Mouse (Mus musculus) C2C12 (cell line): ENCODE data around the gene Efna5. TPM values are rescaled to one million over a fixed set of nuclear protein-coding genes. Genes with fewer than 3 reads are reported as not detected.

Experiments used
- H3K27me3 ChIP-seq: one replicate; pipeline ENCODE4 v1.6.1; 2011; ENCODE audit not compliant: control insufficient read depth, insufficient read depth, insufficient read length
- H3K36me3 ChIP-seq: one replicate; pipeline ENCODE4 v1.6.1; 2011; ENCODE audit not compliant: control insufficient read depth, insufficient read depth
- H3K4me3 ChIP-seq: one replicate; pipeline ENCODE4 v1.5.1; 2011; ENCODE audit warnings: mild to moderate bottlenecking, control low read depth; ENCODE audit not compliant: poor library complexity, insufficient read depth, severe bottlenecking
- H3K79me2 ChIP-seq: one replicate; pipeline ENCODE4 v1.6.1; 2011; ENCODE audit not compliant: control insufficient read depth, insufficient read depth
- H3K79me3 ChIP-seq: one replicate; pipeline ENCODE4 v1.6.1; 2011; ENCODE audit warnings: low read depth, control low read depth
- H3ac ChIP-seq: one replicate; pipeline ENCODE3; 2011; ENCODE audit warnings: low read depth; ENCODE audit not compliant: control insufficient read depth, insufficient read length
- CEBPB ChIP-seq: IDR thresholded peaks from one replicate; pipeline ENCODE4 v1.6.1; 2011; ENCODE audit warnings: low read depth, mild to moderate bottlenecking, control low read depth, moderate library complexity
- CTCF ChIP-seq: IDR thresholded peaks from one replicate; pipeline ENCODE4 v1.5.1; 2011; ENCODE audit not compliant: control insufficient read depth, insufficient read depth, insufficient read length
- FOSL1 ChIP-seq: IDR thresholded peaks from one replicate; pipeline ENCODE4 v1.8.0; 2011; ENCODE audit warnings: mild to moderate bottlenecking, low read length; ENCODE audit not compliant: poor library complexity, insufficient read depth, severe bottlenecking
- MAX ChIP-seq: IDR thresholded peaks from one replicate; pipeline ENCODE4 v1.6.1; 2011; ENCODE audit warnings: mild to moderate bottlenecking, control low read depth
- MYOD1 ChIP-seq: IDR thresholded peaks from one replicate; pipeline ENCODE4 v1.6.1; 2011; ENCODE audit warnings: low read depth; ENCODE audit not compliant: control insufficient read depth, insufficient read length
- MYOG ChIP-seq: IDR thresholded peaks from one replicate; pipeline ENCODE4 v1.6.1; 2011; ENCODE audit not compliant: control insufficient read depth, insufficient read length; ENCODE audit errors: extremely low read depth
- USF1 ChIP-seq: IDR thresholded peaks from one replicate; pipeline ENCODE4 v1.6.1; 2011; ENCODE audit warnings: low read depth, mild to moderate bottlenecking, control low read depth, moderate library complexity
- polyA plus RNA-seq: library from polyadenylated mRNA; unstranded; fragments of >200 nt; fragmentation: generic; extraction: Trizol; gene quantifications from one replicate; pipeline ENCODE4 v1.2.1, GENCODE M21; 2012; ENCODE audit warnings: missing spikeins

The Efna5 gene
- polyA plus RNA-seq, 1 experiment: 8.1 TPM

DNA sequence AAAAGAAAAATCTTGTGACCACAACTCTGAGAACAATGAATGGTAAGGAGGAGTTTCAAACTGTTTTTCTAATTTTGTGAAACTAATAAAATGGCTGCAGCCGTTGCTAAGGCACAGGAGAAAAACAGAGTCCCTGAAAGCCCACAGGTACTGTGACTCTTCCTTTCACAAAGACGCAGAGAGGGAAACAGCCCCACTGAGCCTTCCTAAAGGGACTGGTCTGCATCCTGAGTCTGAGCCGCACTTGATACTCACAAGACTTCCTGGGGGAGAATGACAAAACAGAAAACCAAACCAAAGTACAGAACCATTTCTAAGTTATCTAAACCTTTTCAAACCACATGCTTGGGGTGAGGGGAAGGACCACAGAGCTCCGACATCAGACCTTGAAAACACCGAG, 277.5 kb downstream of the Efna5 start:
- H3ac ChIP-seq: no peak overlapping the region
- TF ChIP-seq CTCF (no peak), CEBPB (no peak), FOSL1 (no peak), MYOD1 (no peak), MAX (no peak), MYOG (no peak), USF1 (no peak)
- no peak overlapping the region for H3K4me3 ChIP-seq
- H3K79me2 ChIP-seq: no peaks in the 10 kb centered on the region
- H3K36me3 ChIP-seq: peaks cover 10% of the 10 kb centered on the region
- no peaks in the 10 kb centered on the region for H3K79me3 ChIP-seq
- no peaks in the 10 kb centered on the region for H3K27me3 ChIP-seq

DNA sequence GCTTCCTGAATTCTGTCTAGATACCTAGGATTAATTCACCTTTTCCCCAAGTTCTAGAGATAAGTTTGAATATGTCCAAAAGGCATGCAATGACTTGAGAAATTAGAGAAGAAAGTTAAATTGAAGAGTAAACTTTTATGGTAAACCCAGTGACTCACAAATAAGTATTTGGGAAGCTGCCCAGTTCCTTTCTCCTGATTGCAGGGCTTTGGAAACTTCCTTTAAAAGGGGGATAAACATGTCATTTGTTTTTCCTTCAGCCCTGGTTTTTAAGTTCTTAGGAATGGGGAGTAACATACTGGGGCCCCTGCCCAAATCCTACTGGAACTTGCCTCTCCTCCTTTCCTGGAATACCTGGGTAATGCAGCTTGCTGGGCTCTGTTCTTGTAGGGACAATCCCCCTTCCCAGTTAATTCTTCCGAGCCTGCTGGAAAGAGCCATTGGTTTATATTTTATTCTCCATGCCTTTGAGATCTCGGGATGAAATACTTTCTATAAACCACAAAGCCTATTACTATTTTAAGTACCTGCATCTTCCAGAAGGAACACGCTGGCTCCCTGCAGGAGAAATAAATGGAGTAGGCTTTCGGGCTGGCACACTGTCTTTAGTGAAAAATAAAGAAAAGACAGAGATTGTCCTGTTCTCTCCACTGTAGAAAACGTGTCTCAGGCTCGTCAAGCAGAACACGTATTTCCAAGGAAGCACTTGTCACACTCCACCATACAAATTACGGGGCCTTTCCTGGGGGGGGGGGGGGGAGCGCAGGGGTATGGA, 282.2 kb downstream of the Efna5 start:
- no peaks in the 10 kb centered on the region for H3K27me3 ChIP-seq
- no peaks in the 10 kb centered on the region for H3K79me3 ChIP-seq
- H3K4me3 ChIP-seq: no peak overlapping the region
- no peaks in the 10 kb centered on the region for H3K79me2 ChIP-seq
- no peak overlapping the region for H3ac ChIP-seq
- peaks cover 8% of the 10 kb centered on the region for H3K36me3 ChIP-seq
- TF ChIP-seq FOSL1 (no peak), MYOD1 (no peak), MAX (no peak), MYOG (no peak), USF1 (no peak), CTCF (no peak), CEBPB (no peak)

DNA sequence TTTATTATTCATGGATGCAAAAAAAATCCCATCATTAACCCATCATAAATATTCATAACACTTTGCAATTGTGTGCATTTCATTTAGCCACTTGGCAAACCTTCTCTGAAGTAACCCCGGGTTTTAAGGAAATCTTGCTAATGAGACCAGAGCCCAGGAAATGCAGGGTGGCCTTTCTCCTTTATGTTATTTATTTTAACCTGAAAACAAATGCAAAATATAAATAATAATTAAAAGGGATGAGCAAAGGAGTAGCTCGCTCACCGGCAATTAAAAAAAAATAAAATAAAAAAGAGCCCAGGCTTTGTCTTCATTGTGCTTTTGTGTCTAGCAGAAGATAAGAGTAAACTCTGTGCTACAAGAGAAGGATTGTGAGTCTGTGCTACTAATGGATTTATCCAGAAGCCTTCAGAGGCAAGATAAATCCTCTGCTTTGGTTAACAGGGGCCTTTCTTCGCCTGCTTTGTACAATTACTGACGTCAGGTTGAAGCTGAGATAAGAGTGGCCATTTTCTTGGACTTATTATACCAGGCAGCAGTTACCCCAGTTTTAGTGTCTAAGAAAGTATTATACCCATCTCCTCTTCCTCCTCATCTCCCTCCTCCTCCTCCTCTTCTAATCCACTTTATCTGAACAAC, 288.6 kb downstream of the Efna5 start:
- TF ChIP-seq CEBPB (no peak), MYOG (no peak), MYOD1 (no peak), FOSL1 (no peak)
- Histone ChIP-seq H3K79me3 (no peaks in the 10 kb centered on the region), H3K27me3 (no peaks in the 10 kb centered on the region), H3K4me3 (no peak overlapping the region), H3ac (no peak overlapping the region), H3K79me2 (no peaks in the 10 kb centered on the region), H3K36me3 (no peaks in the 10 kb centered on the region)

DNA sequence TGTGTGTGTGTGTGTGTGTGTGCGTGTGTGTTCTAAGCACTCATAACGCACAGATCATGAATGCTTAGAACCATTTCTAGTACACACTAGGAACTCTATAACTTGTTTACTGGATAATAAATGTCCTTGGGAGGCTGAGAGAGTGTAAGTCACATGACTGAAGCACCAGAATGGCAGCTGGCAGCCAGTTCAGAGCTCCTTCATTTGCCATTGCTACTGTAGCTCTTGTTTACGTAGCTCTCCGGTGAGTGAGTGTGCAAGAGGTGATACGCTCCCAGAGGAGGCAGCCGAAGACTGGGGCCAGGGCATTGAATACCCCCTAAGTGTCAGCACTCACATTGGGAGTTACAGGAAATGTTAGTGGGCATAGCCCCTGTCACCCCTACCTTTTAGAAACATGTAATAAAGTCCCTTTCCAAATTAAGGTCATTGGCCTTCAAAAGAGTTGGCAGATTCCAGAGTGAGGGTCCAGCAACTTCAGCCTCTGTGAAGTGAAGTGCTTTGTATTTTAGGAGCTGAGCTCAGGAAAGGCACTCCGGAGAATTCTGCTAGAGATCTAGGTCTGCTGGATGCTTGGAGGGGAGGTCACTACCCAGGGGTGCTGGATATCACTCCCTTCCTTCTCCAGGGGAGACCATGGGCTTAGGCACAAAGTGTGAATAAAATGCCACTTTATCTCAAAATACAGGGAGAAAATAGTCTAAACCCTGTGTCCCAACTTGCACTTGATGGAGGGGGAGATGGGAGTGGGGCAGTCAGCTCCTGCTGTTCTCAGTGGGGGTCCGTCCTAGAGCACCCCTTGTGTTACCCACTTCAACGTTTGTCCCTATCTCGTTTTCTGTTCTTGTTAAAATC, 289.3 kb downstream of the Efna5 start:
- Histone ChIP-seq H3K79me3 (no peaks in the 10 kb centered on the region), H3ac (no peak overlapping the region), H3K4me3 (no peak overlapping the region), H3K79me2 (no peaks in the 10 kb centered on the region), H3K36me3 (no peaks in the 10 kb centered on the region), H3K27me3 (no peaks in the 10 kb centered on the region)
- TF ChIP-seq CTCF: no peak
- TF ChIP-seq CEBPB: no peak
- TF ChIP-seq MYOD1: no peak
- no peak for TF ChIP-seq USF1
- no peak for TF ChIP-seq MAX
- no peak for TF ChIP-seq MYOG
- no peak for TF ChIP-seq FOSL1

DNA sequence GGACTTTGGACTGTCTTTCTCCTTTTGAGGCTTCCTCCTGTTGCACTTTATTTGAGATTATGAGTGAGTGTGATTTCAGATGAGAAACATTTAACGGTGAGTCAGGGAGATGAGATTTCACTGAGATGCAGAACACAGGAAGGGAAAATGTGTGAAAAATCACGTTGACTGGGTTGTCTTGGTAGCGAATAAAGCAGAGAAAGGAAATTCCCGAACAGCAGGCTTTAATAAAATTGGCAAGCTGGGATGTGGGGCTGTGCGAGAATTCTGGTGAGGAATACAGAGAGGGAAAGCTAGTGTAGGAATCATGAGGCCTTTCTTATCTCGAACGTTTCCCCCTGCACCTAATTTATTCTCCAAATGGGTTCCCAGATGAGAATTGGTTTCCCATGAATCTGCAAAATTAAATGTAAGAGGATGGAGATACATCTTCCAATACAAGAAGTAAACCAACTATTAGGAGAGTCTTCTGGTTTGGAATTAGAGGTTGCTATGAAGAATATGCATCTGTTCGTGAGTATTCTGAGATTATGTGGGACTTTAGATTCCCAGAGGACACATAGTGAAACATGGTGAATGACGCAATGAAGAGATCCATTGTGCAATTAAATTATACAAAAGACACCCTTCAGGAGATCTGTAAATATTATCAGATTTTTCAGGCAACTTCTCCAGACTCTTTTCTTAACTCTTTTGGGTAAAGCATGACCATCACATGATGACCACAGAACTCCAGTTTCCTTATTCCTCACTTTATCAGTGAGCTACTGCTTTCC, 290.2 kb downstream of the Efna5 start:
- no peaks in the 10 kb centered on the region for H3K79me3 ChIP-seq
- no peaks in the 10 kb centered on the region for H3K27me3 ChIP-seq
- H3K36me3 ChIP-seq: no peaks in the 10 kb centered on the region
- no peaks in the 10 kb centered on the region for H3K79me2 ChIP-seq
- H3ac ChIP-seq: no peak overlapping the region
- no peak overlapping the region for H3K4me3 ChIP-seq
- TF ChIP-seq CTCF (no peak), USF1 (no peak), CEBPB (peak; percentile 70), FOSL1 (no peak), MYOG (no peak)
